Mouse (Mus musculus): ENCODE results near the gene Ndufc1. TPM values are rescaled to one million over a fixed set of nuclear protein-coding genes. Genes with fewer than 3 reads are reported as not detected.

Gene Ndufc1
- polyA plus RNA-seq, 1 experiment, result 133 TPM

DNA sequence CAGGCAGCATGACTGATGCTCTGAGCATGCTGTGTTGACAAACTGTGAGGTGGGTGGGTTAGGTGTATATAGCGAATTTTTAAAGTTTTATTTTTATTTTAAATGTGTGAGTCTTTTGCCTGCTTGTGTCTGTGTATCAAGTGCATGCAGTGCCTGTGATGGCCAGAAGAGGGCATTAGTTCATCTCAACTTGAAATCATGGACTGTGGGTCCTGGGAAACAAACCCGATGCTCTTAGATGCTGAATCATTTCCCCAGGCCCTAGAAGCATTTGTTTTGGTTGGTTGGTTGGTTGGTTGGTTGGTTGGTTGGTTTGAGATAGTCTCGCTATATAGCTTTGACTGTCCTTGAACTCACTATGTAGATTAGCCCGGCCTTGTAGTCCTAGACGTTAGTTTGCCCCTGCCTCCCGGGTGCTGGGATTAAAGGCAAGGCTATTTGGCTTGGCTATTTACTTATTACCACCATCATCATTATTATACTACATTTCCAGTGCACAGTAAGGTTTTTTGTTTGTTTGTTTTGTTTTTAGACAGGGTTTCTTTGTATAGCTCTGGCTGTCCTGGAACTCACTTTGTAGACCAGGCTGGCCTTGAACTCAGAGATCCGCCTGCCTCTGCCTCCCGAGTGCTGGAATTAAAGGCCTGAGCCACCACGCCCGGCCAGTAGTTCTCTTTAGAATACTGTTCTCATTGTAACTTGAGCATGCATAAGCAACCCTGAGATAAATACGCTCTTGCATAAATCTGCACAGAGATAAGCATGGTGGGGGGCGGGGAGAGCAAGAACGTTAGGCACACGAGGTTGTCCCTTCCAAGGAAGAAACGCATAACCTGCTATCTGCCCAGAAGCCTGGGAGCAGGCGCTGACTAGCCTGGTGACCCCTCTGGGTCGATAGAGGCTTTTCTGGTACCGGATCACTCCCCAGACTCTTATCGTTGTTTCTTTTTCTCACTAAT is 33.2 kb downstream of the Ndufc1 start:
- peaks cover 4% of the 10 kb centered on the region for H3K4me1 ChIP-seq (ENCODE audit: control insufficient read depth, insufficient read depth, low read length)
- no peak overlapping the region for H3K4me3 ChIP-seq (ENCODE audit: insufficient read depth, low read length)
- H3K27ac ChIP-seq (ENCODE audit: insufficient read depth, low read depth, low read length), result no peak overlapping the region
- TF ChIP-seq POLR2A (IDR thresholded peaks at IDR 0.05; ENCODE audit: borderline replicate concordance, low read depth, low read length), result no peak
- TF ChIP-seq CTCF (IDR thresholded peaks at IDR 0.05; ENCODE audit: low read depth, low read length), result no peak

DNA sequence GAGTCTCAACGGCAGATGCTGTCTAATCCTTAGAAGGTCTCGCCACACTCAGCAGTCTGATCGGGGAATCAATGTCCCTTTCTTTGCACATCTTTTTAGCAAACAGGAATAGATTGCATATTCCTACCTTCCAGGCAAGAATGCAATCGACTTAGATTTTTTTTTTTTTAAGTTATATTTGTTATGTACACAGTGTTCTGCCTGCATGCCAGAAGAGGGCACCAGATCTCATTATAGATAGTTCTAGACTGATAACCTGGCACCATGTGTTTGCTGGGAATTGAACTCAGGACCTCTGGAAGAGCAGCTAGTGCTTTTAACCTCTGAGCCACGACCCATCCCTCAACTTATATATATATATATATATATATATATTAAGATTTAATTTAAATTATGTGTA is 35.2 kb downstream of the Ndufc1 start:
- H3K4me3 ChIP-seq (ENCODE audit: insufficient read depth, low read length), result no peak overlapping the region
- H3K27ac ChIP-seq (ENCODE audit: insufficient read depth, low read depth, low read length), result no peak overlapping the region
- peaks cover 3% of the 10 kb centered on the region for H3K4me1 ChIP-seq (ENCODE audit: control insufficient read depth, insufficient read depth, low read length)
- TF ChIP-seq CTCF (IDR thresholded peaks at IDR 0.05; ENCODE audit: low read depth, low read length), result no peak
- no peak for TF ChIP-seq POLR2A (IDR thresholded peaks at IDR 0.05; ENCODE audit: borderline replicate concordance, low read depth, low read length)

DNA sequence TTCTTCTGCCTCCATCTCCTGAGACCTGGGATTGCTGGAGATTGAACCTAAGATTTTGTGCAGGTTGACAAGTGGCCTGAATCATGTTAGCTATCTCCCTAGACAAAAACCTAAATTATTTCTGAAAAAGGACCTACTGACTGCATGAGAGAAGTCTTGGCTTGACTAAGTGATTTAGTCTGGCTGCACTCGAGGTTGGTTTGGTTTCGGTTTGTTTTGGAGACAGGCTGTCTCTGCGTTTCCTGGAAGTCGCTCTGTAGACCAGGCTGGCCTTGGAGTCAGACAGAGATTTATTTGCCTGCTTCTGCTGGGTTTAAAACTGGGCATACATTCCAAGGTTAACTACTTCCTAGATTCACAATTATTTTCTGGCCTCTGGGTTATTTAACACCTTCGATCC is 35.9 kb downstream of the Ndufc1 start:
- Histone ChIP-seq H3K4me1 (ENCODE audit: control insufficient read depth, insufficient read depth, low read length) (no peaks in the 10 kb centered on the region), H3K27ac (ENCODE audit: insufficient read depth, low read depth, low read length) (no peak overlapping the region), H3K4me3 (ENCODE audit: insufficient read depth, low read length) (no peak overlapping the region)
- no peak for TF ChIP-seq CTCF (IDR thresholded peaks at IDR 0.05; ENCODE audit: low read depth, low read length)
- TF ChIP-seq POLR2A (IDR thresholded peaks at IDR 0.05; ENCODE audit: borderline replicate concordance, low read depth, low read length), result no peak

DNA sequence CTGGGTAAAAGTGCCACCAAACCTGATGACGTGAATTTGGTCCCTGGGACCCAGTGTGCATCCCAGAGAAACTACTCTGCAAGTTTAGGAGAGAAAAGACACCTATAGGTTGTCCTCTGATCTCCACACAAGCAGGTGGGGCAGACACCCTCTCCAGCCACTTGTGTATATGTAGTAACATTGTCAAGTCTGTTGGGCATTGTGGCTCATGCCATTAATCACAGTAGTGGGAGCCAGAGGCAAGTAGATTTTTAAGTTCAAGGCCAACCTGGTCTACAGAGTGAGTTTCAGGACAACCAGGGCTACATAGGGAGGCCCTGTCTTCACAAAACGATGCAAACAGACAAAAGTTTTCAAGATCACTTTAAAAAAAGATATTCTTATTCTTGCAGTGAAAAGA is 37.0 kb downstream of the Ndufc1 start:
- Histone ChIP-seq H3K4me3 (ENCODE audit: insufficient read depth, low read length) (no peak overlapping the region), H3K27ac (ENCODE audit: insufficient read depth, low read depth, low read length) (no peak overlapping the region), H3K4me1 (ENCODE audit: control insufficient read depth, insufficient read depth, low read length) (no peaks in the 10 kb centered on the region)
- TF ChIP-seq POLR2A (IDR thresholded peaks at IDR 0.05; ENCODE audit: borderline replicate concordance, low read depth, low read length), result no peak
- no peak for TF ChIP-seq CTCF (IDR thresholded peaks at IDR 0.05; ENCODE audit: low read depth, low read length)

DNA sequence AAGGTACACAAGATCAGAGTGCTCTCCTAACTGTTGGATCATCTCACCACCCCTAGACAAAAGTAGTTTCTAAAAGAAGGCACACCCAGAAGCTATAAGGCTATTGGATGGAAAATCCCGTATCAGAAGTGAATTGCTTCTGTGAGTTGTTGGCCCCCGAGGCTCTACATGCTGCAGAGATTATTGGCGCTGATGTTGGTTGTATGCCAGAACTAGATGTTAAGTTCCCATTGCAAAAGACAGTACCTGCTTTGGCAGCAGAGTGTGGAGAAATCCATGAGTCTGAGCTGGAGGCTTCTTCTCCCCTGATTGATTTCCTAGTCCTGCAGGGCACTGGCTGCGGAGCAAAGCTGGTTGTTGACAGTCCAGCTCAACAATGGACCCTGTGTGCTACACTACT is 40.8 kb downstream of the Ndufc1 start:
- Histone ChIP-seq H3K27ac (ENCODE audit: insufficient read depth, low read depth, low read length) (no peak overlapping the region), H3K4me3 (ENCODE audit: insufficient read depth, low read length) (no peak overlapping the region), H3K4me1 (ENCODE audit: control insufficient read depth, insufficient read depth, low read length) (no peaks in the 10 kb centered on the region)
- TF ChIP-seq POLR2A (IDR thresholded peaks at IDR 0.05; ENCODE audit: borderline replicate concordance, low read depth, low read length) (no peak), CTCF (IDR thresholded peaks at IDR 0.05; ENCODE audit: low read depth, low read length) (no peak)

DNA sequence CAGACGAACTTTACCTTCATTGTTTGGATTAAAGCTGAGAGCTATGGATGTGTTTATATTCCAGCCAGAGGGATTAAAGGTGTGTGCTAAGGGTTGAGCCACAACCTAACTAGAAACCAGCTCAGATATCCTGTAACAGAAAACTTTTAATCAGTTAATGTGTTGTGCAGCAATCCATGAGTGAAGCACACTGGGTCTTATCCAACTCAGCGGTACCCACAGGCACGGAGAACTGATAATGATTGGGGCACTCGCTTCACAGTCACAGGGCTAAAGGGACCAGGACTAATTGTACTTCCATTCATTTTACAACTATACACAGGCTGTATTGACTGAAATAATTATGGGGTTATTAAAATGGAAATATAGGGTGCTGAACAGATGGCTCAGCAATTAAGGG is 41.9 kb downstream of the Ndufc1 start:
- Histone ChIP-seq H3K4me3 (ENCODE audit: insufficient read depth, low read length) (no peak overlapping the region), H3K4me1 (ENCODE audit: control insufficient read depth, insufficient read depth, low read length) (no peaks in the 10 kb centered on the region), H3K27ac (ENCODE audit: insufficient read depth, low read depth, low read length) (no peak overlapping the region)
- TF ChIP-seq POLR2A (IDR thresholded peaks at IDR 0.05; ENCODE audit: borderline replicate concordance, low read depth, low read length) (no peak), CTCF (IDR thresholded peaks at IDR 0.05; ENCODE audit: low read depth, low read length) (no peak)

DNA sequence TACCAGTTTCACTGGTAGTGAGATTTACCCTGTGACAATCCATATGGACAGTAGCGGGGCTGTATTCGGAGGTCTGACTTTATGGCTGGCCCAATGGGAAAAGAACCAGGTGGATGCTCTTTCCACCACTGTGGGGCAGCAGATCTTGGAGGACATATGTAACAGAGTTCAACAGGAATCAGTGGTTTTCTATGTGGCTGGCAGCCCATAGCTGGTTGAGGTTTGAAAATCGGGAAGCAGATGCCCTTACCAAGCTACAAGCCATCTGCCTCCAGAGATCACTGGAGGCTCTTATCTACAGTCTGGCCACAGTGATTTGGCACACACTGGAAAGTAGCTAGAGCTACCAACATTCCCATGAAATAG is 43.3 kb downstream of the Ndufc1 start:
- peak overlapping the region; percentile 57; the same call in 1 of the 2 replicates for H3K4me3 ChIP-seq (ENCODE audit: insufficient read depth, low read length)
- TF ChIP-seq POLR2A (IDR thresholded peaks at IDR 0.05; ENCODE audit: borderline replicate concordance, low read depth, low read length), result no peak
- TF ChIP-seq CTCF (IDR thresholded peaks at IDR 0.05; ENCODE audit: low read depth, low read length), result no peak
- H3K4me1 ChIP-seq (ENCODE audit: control insufficient read depth, insufficient read depth, low read length), result no peaks in the 10 kb centered on the region

DNA sequence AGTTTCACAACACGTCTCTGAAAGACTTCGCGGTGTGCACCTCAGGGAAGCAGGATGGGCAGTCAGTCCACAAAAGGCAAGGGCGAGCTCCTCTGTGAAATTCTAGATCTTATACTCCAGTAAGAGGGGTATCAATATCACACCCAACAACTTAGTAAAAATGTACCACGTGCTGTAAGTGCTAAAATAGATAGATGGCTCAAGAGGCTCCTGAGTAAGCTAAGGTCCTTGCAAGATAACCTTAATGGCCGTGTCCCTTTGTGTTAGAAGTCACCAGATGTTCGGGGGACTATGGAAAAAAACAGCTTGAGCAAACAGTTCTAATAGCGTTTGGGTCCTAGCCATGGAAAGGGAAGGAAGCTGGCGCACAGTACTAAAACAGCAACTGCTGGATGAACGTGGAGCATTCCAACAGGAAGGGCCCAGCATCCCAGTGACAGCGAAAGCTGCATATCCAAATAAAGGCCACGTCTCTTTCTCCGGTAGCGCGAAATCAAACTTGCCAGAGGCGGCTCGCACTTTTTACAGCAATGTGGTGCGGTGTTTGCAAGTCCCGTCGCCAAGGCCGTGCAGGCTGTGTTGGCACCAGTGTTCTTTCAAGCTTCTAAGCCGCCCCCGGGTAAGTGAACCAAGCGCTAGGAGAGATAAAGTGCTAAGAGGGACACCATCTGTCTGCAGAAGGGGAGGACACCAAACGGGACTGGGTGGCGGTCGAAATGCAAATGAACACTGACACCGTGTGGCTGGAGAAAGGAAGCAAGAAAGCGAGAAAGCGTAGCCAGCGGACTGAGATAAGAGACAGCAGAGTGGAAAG is 43.9 kb downstream of the Ndufc1 start:
- peak overlapping the region; percentile 57 for H3K4me3 ChIP-seq (ENCODE audit: insufficient read depth, low read length)
- no peak overlapping the region for H3K27ac ChIP-seq (ENCODE audit: insufficient read depth, low read depth, low read length)
- TF ChIP-seq POLR2A (IDR thresholded peaks at IDR 0.05; ENCODE audit: borderline replicate concordance, low read depth, low read length) (no peak), CTCF (IDR thresholded peaks at IDR 0.05; ENCODE audit: low read depth, low read length) (peak; percentile 76)
- no peaks in the 10 kb centered on the region for H3K4me1 ChIP-seq (ENCODE audit: control insufficient read depth, insufficient read depth, low read length)

More for the DNA sequence above, 43.3 kb downstream of the Ndufc1 start:
- no peak overlapping the region for H3K27ac ChIP-seq (ENCODE audit: insufficient read depth, low read depth, low read length)

DNA sequence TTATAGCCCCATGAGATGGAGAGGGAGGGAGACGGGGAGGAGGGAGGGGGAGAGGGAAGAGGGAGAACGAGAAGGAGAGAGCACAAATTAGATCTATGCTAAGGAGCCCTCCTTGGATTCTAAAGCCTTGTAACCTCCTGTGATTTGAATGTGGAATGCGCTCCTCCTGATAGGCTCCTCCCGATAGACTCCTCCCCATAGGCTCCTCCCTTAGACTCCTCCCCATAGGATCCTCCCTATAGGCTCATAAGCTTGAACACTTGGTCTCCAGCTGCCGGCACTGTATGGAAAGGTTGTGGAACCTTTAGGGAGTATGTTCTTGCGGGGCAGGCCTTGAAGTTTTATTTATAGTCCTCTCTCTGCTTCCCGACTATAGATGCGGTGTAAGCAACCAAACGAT is 47.7 kb downstream of the Ndufc1 start:
- Histone ChIP-seq H3K4me3 (ENCODE audit: insufficient read depth, low read length) (no peak overlapping the region), H3K4me1 (ENCODE audit: control insufficient read depth, insufficient read depth, low read length) (no peaks in the 10 kb centered on the region), H3K27ac (ENCODE audit: insufficient read depth, low read depth, low read length) (no peak overlapping the region)
- no peak for TF ChIP-seq CTCF (IDR thresholded peaks at IDR 0.05; ENCODE audit: low read depth, low read length)
- no peak for TF ChIP-seq POLR2A (IDR thresholded peaks at IDR 0.05; ENCODE audit: borderline replicate concordance, low read depth, low read length)
